ENCODE assay signal across 30 mouse cellular contexts in the genomic region with DNA sequence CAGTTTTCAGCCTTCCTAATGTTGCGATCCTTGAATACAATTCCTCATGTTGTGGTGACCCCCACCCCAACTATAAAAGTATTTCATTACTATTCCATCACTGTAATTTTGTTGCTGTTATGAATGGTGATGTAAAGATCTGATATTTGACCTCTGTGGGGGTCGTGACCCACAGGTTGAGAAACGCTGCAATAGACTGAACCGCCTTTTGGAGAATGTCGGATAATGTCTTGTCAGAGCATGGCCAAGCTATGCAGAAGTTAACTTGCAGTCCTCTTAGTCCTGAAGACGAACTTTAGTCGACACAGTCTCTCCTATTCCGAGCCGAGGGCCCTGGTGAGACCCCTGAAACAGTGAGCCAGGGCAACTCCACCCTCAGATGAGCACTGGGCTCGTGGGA.
"Had no signal": no experiment of that assay in that cellular context is flagged by ENCODE, and none has a peak within 500 bp of the region (broad histone marks: within the 10 kb centered on the region; RNA-seq: fewer than 3 reads in every experiment).

No protein-coding gene starts in this region.

- H3K9me3 ChIP-seq: heart, embryonic 13.5 days; heart, embryonic 15.5 days; hindbrain, embryonic 10.5 days; hindbrain, embryonic 12.5 days; hindbrain, embryonic 13.5 days; hindbrain, embryonic 15.5 days; intestine, embryonic 15.5 days; kidney, embryonic 15.5 days had no signal

- H3K4me3 ChIP-seq: heart, embryonic 12.5 days; heart, embryonic 13.5 days; heart, embryonic 15.5 days; hindbrain, embryonic 10.5 days; hindbrain, embryonic 12.5 days; hindbrain, embryonic 13.5 days; hindbrain, embryonic 15.5 days; intestine, embryonic 15.5 days; kidney, embryonic 15.5 days; layer of hippocampus, adult 2 months; left cerebral cortex, adult 2 months had no signal

- H3K27ac ChIP-seq: heart, embryonic 13.5 days; heart, embryonic 15.5 days; hindbrain, embryonic 10.5 days; hindbrain, embryonic 12.5 days; hindbrain, embryonic 13.5 days; hindbrain, embryonic 14.5 days; hindbrain, embryonic 15.5 days; hindbrain, postnatal 0 days; intestine, embryonic 15.5 days; kidney, embryonic 15.5 days; kidney, postnatal 0 days; layer of hippocampus, adult 2 months; left cerebral cortex, adult 2 months had no signal

- DNase-seq: heart, postnatal 10 days; heart, postnatal 14 days; heart, postnatal 36 days; heart, postnatal 4 days; kidney, adult 11 months; kidney, adult 18-20 months; kidney, adult 2 months; kidney, adult 8-10 months; kidney, adult 9 months; kidney, postnatal 10 days; kidney, postnatal 14 days; kidney, postnatal 25 days; kidney, postnatal 36 days; kidney, postnatal 4 days; layer of hippocampus, adult 9-11 months; layer of hippocampus, postnatal 36 days had no signal

- H3K4me1 ChIP-seq: heart, embryonic 12.5 days; heart, embryonic 13.5 days; heart, embryonic 15.5 days; hindbrain, embryonic 10.5 days; hindbrain, embryonic 12.5 days; hindbrain, embryonic 13.5 days; hindbrain, embryonic 15.5 days; intestine, embryonic 15.5 days; kidney, embryonic 15.5 days had no signal

- H3K9ac ChIP-seq: heart, embryonic 12.5 days; heart, embryonic 13.5 days; heart, embryonic 15.5 days; hindbrain, embryonic 12.5 days; hindbrain, embryonic 13.5 days; hindbrain, embryonic 14.5 days; hindbrain, embryonic 15.5 days; intestine, embryonic 15.5 days; kidney, embryonic 15.5 days had no signal
